Mouse (Mus musculus): Measurements from ENCODE around the gene Gm21987. TPM values are rescaled to one million over a fixed set of nuclear protein-coding genes. Genes with fewer than 3 reads are reported as not detected.
A peak's percentile ranks its signal among the peaks of the same experiment; 100 is the strongest.

The Gm21987 gene
- polyA plus RNA-seq, 1 experiment from 2014 or later: not detected

DNA sequence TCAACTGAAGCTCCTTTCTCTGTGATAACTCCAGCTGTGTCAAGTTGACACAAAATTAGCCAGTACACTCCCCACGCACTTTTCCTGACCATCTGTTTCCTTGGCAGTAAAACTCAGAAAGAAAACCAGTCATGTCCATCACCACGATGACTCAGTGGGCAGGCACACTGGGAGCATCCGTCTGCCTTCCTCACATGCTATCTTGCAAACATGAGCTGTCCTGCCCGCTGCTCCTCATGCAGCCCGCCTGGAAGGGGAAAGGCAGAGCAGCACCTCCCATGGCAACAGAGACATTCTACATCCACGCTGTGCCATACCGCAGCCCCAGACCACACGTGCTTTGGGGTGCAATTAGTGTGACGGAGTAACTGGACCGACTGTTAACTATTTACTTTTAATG lies 21.5 kb downstream of the Gm21987 start:
- H3K4me1 ChIP-seq: peaks cover 12% of the 10 kb centered on the region
- no peaks in the 10 kb centered on the region for H3K36me3 ChIP-seq
- H3K27ac ChIP-seq: no peak overlapping the region
- DNase-seq (ENCODE audit: low spot score): no peak
- H3K9me3 ChIP-seq (replicated peaks): no peaks in the 10 kb centered on the region
- no peak overlapping the region for H3K4me3 ChIP-seq
- WGBS: 62% methylated on average over 10 of the region's 10 CpGs
- no peaks in the 10 kb centered on the region for H3K27me3 ChIP-seq (ENCODE audit: low read depth, poor library complexity, severe bottlenecking)

DNA sequence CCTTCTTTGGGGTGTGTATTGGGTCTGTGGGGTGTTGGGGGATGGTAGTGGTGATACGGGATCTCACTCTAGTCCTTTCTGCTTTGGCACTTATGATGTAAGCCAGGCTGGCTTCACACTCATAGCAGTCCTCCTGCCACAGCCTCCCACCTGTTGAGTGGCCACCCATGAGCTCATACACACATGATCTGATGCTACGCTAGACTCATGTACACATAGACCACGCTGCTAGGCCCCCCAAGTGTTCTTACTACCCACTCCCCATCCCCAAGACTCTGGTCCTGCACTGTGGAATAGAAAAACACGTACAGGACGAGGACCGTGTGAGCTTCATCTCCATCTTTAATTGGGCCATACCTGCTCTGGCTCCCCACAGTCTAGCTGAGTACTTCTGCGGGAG lies 22.2 kb downstream of the Gm21987 start:
- H3K27me3 ChIP-seq (ENCODE audit: low read depth, poor library complexity, severe bottlenecking): no peaks in the 10 kb centered on the region
- no peaks in the 10 kb centered on the region for H3K36me3 ChIP-seq
- WGBS: 90% methylated on average over 7 of the region's 7 CpGs
- no peak for DNase-seq (ENCODE audit: low spot score)
- no peaks in the 10 kb centered on the region for H3K9me3 ChIP-seq (replicated peaks)
- H3K4me1 ChIP-seq: peaks cover 12% of the 10 kb centered on the region
- H3K4me3 ChIP-seq: no peak overlapping the region
- H3K27ac ChIP-seq: no peak overlapping the region

DNA sequence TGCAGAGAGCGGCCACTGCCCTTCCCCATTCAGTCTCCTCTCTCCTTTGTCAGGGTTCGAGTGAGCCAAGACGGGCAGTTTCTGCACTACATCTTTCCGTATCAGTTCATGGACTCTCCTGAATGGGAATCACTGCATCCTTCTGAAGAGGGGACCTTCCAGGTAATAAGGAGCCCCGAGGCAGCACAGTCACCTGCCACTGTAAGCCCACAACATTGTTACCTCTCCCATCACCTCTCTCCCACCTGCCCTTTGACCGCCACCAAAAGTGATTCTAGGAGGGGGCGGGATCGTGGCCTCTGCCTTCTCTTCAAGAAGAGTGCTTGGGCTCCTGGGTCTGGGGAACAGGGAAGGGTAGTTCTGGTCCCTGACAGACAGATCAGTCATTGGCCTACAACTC lies 22.6 kb downstream of the Gm21987 start:
- Histone ChIP-seq H3K27me3 (ENCODE audit: low read depth, poor library complexity, severe bottlenecking) (no peaks in the 10 kb centered on the region), H3K9me3 (replicated peaks) (no peaks in the 10 kb centered on the region), H3K4me3 (no peak overlapping the region), H3K4me1 (peaks cover 12% of the 10 kb centered on the region), H3K27ac (no peak overlapping the region), H3K36me3 (no peaks in the 10 kb centered on the region)
- no peak for DNase-seq (ENCODE audit: low spot score)
- WGBS: 89% methylated on average over 8 of the region's 8 CpGs

DNA sequence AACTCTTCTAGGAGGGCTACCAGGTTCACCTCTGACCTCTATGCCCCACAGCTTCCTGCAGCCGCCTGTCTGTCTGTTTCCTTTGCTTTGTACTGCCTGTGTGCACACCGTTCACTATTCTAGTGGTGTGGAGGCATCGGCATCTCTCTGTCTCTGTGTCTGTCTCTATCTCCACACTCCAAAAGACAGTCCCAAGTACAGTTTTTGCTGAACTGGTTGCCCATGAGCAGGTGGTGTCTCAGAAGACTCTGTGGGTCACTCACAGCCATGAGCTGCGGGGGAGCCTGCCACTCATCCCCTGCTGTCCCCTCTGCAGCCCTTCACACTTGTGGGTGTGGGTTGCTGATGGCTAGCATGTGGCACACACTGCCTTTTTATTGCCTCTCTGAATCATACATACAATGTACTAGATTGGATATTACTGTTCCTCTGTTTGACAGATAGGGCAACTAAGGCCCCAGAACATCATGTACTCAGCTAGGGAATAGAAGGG lies 23.2 kb downstream of the Gm21987 start:
- no peak overlapping the region for H3K4me3 ChIP-seq
- H3K27me3 ChIP-seq (ENCODE audit: low read depth, poor library complexity, severe bottlenecking): no peaks in the 10 kb centered on the region
- no peak for DNase-seq (ENCODE audit: low spot score)
- H3K4me1 ChIP-seq: peaks cover 12% of the 10 kb centered on the region
- H3K36me3 ChIP-seq: no peaks in the 10 kb centered on the region
- H3K27ac ChIP-seq: no peak overlapping the region
- H3K9me3 ChIP-seq (replicated peaks): no peaks in the 10 kb centered on the region
- WGBS: 80% methylated on average over 4 of the region's 4 CpGs

DNA sequence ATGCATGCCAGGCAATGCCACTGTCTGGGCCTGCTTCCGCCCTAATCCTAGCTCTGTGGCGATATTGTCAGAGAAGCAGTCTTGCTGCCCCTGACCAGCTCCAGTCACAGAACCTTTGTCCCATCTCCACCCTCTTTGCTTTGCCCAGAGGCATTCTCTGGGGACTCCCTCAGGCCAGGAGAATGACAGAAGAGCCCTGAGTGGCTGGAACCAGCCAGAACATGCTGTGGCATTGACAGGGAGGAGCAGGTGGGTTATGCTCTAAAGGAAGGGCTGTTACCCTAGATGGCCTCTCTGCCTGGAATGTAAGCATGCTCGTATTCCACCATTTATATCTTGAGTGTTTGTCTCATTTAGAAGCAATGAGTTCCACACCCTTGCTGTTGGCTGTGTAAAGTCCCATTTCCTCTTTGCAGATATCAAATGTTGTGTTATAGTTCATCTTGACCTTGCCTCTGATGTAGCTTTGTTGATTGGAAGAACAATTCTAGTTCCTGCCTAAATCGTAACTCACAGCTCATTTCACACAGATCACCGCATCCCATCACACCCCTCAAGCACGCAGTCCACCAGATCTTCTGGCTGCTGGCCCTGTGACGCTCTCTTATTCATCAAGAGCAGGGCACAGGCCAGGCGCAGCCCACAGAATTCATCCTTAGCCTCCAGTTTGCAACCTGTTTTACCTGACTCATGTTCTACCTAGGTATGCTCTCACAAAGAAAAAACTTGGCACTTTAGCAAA lies 24.0 kb downstream of the Gm21987 start:
- H3K4me3 ChIP-seq: no peak overlapping the region
- H3K27ac ChIP-seq: 0 out of 2 replicates have a peak overlapping the region, but pooled peaks have one; percentile 20
- WGBS: 90% methylated on average over 8 of the region's 8 CpGs
- H3K9me3 ChIP-seq (replicated peaks): no peaks in the 10 kb centered on the region
- DNase-seq (ENCODE audit: low spot score): no peak
- peaks cover 12% of the 10 kb centered on the region for H3K4me1 ChIP-seq
- no peaks in the 10 kb centered on the region for H3K36me3 ChIP-seq
- no peaks in the 10 kb centered on the region for H3K27me3 ChIP-seq (ENCODE audit: low read depth, poor library complexity, severe bottlenecking)

DNA sequence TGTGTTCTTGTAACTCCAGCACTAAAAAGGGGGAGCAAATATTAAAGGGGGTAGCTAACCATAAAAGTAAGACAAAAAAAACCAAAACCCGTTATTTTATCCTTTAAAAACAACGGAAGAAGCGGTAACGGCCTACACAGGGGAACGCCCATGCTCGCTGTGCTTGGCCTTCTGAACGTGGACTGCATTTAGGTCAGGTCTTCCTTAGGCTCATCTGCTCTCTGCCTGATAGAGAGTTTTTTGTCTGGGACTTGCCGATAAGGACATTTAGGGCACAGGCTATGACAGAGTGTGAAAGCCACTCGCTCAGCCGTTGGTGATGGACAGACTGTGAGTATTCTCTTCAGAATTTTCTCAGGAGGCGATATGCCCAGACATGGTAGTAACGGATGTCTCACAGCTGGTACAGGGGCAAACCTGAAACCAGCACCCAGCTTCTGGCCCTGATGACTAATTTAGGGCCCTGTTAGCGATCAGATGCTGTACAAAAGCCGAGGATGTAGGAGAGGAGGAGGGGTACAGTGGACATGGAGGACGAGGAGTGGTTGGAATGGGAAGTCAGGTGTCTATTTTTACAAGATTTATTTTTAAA lies 25.0 kb downstream of the Gm21987 start:
- Histone ChIP-seq H3K4me1 (peaks cover 21% of the 10 kb centered on the region), H3K27me3 (ENCODE audit: low read depth, poor library complexity, severe bottlenecking) (no peaks in the 10 kb centered on the region), H3K36me3 (no peaks in the 10 kb centered on the region), H3K9me3 (replicated peaks) (no peaks in the 10 kb centered on the region), H3K27ac (no peak overlapping the region), H3K4me3 (no peak overlapping the region)
- DNase-seq (ENCODE audit: low spot score): no peak
- 90% methylated on average over 15 of the region's 15 CpGs for WGBS

DNA sequence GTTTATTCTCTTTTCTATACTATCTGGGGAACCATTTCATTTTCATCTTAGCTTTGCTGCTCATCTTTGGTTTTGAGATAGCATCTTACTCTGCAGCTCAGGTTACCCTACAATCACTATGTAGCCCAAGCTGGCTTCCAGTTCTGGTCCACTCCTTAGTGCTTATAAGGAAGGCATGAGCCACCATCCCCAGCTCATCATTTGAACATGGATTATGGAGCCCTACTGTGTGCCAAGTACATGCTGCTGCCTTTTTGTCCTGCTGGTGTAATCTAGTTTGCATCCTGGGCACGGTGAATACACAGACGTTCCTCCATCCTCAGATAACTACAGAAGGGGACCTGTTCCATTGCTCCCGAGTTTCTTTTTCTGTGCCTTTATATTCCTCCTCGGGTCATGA lies 26.0 kb downstream of the Gm21987 start:
- peaks cover 24% of the 10 kb centered on the region for H3K4me1 ChIP-seq
- H3K9me3 ChIP-seq (replicated peaks): no peaks in the 10 kb centered on the region
- H3K4me3 ChIP-seq: no peak overlapping the region
- no peaks in the 10 kb centered on the region for H3K27me3 ChIP-seq (ENCODE audit: low read depth, poor library complexity, severe bottlenecking)
- no peak for DNase-seq (ENCODE audit: low spot score)
- no peak overlapping the region for H3K27ac ChIP-seq
- no peaks in the 10 kb centered on the region for H3K36me3 ChIP-seq
- WGBS: 90% methylated on average over 4 of the region's 4 CpGs

DNA sequence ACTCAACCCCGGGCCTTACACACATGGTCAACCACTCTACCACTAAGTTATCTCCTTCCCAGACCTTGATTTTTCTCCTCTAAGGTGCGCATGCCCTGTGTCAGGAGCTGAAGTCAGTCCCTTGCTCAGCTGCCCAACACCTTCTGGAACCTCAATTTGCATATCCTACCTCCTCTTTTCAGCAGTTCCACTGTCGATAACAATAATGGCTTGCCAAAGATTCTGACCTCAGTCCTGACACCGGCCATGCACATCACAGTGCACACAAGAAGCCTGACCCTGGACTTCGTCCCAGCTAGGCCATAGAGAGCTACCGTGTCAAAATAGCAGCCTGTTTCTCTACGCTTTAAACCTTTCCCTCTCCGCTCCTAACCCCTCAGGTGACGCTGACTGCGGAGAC lies 26.6 kb downstream of the Gm21987 start:
- Histone ChIP-seq H3K36me3 (no peaks in the 10 kb centered on the region), H3K9me3 (replicated peaks) (no peaks in the 10 kb centered on the region), H3K27me3 (ENCODE audit: low read depth, poor library complexity, severe bottlenecking) (no peaks in the 10 kb centered on the region), H3K4me1 (peaks cover 22% of the 10 kb centered on the region), H3K4me3 (no peak overlapping the region), H3K27ac (no peak overlapping the region)
- 86% methylated on average over 10 of the region's 10 CpGs for whole genome bisulfite sequencing
- no peak for DNase-seq (ENCODE audit: low spot score)

DNA sequence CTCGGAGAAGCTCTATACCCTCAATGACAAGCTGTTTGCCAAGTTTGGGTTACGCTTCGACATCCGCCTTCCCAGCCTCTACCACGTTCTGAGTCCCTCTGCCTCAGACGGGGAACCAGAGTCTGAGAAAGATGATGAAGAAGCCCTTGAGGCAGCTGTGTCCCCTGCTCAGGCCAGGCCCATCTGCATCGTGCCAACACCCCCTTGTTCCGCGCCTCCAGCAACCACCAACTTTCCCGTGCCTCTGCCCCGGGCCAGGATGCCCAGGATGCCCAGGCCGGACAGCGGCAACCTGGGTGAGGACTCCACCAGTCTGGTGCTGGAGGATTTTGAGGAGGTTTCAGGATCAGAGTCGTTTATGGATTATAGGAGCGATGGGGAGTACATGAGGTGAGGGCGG lies 27.1 kb downstream of the Gm21987 start:
- H3K36me3 ChIP-seq: no peaks in the 10 kb centered on the region

DNA sequence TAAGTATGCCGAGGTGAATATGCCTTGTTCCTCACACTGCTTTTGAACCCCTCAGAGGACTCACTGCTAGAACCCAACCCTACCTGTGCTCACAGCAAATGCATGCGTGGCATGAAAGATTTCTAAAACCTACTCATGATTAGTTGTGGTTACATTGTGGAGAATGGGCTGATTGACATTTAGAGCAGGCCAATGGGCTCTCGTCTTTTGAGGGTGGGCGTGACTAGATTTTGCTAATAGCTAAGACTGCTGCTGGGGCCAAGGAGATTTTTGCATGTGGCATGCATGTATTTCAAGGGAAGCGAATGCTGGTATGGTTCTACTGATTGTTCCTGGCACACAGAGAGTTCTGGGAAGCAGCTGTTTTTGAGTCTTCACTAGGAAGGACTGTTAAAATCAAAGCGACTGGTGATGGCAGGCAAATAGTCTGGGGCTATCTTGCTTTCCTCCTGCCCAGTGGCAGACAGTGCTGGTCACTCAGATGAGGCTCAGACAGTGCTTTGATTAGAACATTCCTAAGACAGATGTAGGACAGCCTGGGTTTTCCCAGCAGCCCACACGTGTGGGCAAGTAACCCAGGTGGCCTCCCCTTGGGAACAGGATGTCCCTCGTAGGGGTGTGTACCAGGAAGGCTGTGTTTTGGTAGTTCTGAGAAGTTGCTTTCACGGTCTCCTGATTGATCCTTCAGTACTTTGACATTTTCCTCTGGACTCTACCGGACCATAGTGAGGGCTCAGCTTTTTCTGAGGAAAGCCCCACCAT lies 27.7 kb downstream of the Gm21987 start:
- H3K27ac ChIP-seq: no peak overlapping the region
- 80% methylated on average over 10 of the region's 10 CpGs for WGBS
- no peak for DNase-seq (ENCODE audit: low spot score)
- no peaks in the 10 kb centered on the region for H3K36me3 ChIP-seq
- H3K9me3 ChIP-seq (replicated peaks): no peaks in the 10 kb centered on the region
- peak overlapping the region; percentile 24; the same call in 1 of the 2 replicates for H3K4me3 ChIP-seq
- peaks cover 21% of the 10 kb centered on the region for H3K4me1 ChIP-seq
- H3K27me3 ChIP-seq (ENCODE audit: low read depth, poor library complexity, severe bottlenecking): no peaks in the 10 kb centered on the region

More for the DNA sequence above, 27.1 kb downstream of the Gm21987 start:
- H3K27me3 ChIP-seq (ENCODE audit: low read depth, poor library complexity, severe bottlenecking): no peaks in the 10 kb centered on the region
- H3K27ac ChIP-seq: no peak overlapping the region
- WGBS: 80% methylated on average over 16 of the region's 16 CpGs
- H3K4me3 ChIP-seq: peak overlapping the region; percentile 24; the same call in 1 of the 2 replicates
- H3K4me1 ChIP-seq: peaks cover 22% of the 10 kb centered on the region
- no peak for DNase-seq (ENCODE audit: low spot score)
- no peaks in the 10 kb centered on the region for H3K9me3 ChIP-seq (replicated peaks)

DNA sequence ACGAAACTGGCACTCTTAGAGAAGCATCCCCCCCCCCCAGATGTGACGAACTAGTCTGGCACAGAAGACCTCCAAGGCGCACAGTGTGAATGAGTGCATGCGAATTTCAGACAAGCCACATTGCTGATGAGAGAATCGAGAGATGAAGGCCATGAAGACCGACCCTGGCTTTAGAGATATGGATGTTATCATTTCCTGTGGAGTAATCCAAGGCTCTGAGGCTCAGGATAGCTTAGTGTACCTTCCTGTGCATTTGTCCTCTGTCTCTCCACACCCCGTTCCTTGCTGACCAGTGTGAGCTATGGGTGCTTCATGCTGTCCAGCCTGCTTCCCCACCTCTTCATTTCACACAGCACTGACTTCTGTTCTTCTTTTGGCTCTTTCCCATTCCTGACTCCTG lies 28.3 kb downstream of the Gm21987 start:
- 86% methylated on average over 7 of the region's 7 CpGs for WGBS
- H3K4me1 ChIP-seq: peaks cover 21% of the 10 kb centered on the region
- no peaks in the 10 kb centered on the region for H3K36me3 ChIP-seq
- no peaks in the 10 kb centered on the region for H3K9me3 ChIP-seq (replicated peaks)
- no peak overlapping the region for H3K4me3 ChIP-seq
- no peak for DNase-seq (ENCODE audit: low spot score)
- no peaks in the 10 kb centered on the region for H3K27me3 ChIP-seq (ENCODE audit: low read depth, poor library complexity, severe bottlenecking)
- no peak overlapping the region for H3K27ac ChIP-seq

DNA sequence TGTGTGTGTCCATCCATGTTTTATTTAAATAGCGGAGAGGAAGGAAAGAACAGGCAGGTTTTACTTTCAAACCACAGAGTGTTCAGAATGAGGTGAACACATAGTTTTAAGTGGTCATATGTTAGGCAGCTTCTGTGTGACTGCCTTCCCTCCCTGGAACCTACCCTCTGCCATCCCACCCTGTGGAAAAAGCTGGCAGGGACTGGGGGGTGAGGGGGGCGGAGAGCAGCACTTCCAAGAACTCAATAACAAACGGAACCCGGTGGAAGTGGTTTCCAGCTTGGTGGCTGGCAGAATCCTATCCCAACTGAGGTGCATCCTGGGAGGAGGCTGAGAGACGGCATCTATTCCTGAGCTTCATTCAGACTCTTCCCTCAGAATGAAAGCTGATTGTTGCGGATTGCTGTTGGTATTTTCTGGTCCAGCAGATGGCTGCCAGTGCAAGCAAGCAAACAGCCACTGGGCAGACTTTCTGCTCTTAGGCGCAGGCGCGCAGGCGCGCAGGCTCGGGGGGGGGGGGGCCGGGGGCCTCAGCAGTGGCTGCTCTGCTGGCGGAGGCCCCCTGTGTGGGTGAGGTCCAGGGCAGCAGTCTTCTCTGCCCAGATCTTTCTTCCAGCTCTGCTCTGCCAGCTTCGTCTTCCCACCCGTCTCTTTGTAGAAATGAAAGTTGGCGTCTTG lies 29.5 kb downstream of the Gm21987 start:
- Histone ChIP-seq H3K36me3 (no peaks in the 10 kb centered on the region), H3K27ac (peak overlapping the region; percentile 47), H3K27me3 (ENCODE audit: low read depth, poor library complexity, severe bottlenecking) (no peaks in the 10 kb centered on the region), H3K9me3 (replicated peaks) (no peaks in the 10 kb centered on the region), H3K4me1 (peaks cover 21% of the 10 kb centered on the region), H3K4me3 (peak overlapping the region; percentile 39)
- 51% methylated on average over 17 of the region's 17 CpGs for WGBS
- DNase-seq (ENCODE audit: low spot score): peak; percentile 66

All from limb, embryonic 10.5 days (tissue).